Mouse (Mus musculus) cerebral cortex, adult 2 months (tissue): ENCODE measurements around the gene Galm.

Experiments used
- WGBS: fragments of 180-500 bp; shearing (Covaris S2); methylation state at CpG from one replicate; pipeline ENCODE4 v1.1.7; 2018; 5-methylcytosine and 5-hydroxymethylcytosine counted together

Galm gene

GRCm38 (mm10) chr17:80213998-80214397, 86.7 kb downstream of the Galm start:
- WGBS = 95% methylated on average over 4 of the region's 4 CpGs

- 72% methylated on average over 2 of the region's 2 CpGs for WGBS
Observed at GRCm38 (mm10) chr17:80220131-80220530, 92.9 kb downstream of the Galm start.

- 74% methylated on average over 9 of the region's 9 CpGs for WGBS
Observed at GRCm38 (mm10) chr17:80221202-80221601, 93.9 kb downstream of the Galm start.

- 63% methylated on average over 3 of the region's 3 CpGs for WGBS
Observed at GRCm38 (mm10) chr17:80221890-80222628, 94.8 kb downstream of the Galm start.

GRCm38 (mm10) chr17:80223829-80224228, 96.6 kb downstream of the Galm start:
- WGBS = under 1% methylated on average over 9 of the region's 9 CpGs

- WGBS = 1% methylated on average over 33 of the region's 33 CpGs
Observed at GRCm38 (mm10) chr17:80224326-80225116, 97.2 kb downstream of the Galm start, which contains the start of gene Gemin6. Gemin6 (plus strand) TSS chr17:80224441.

GRCm38 (mm10) chr17:80225142-80225541, 97.9 kb downstream of the Galm start:
- WGBS = 35% methylated on average over 5 of the region's 5 CpGs

- 62% methylated on average over 2 of the region's 2 CpGs for WGBS
Observed at GRCm38 (mm10) chr17:80229396-80229795, 102.1 kb downstream of the Galm start.

- 89% methylated on average over 5 of the region's 5 CpGs for WGBS
Observed at GRCm38 (mm10) chr17:80233844-80234243, 106.6 kb downstream of the Galm start.

- 62% methylated on average over 7 of the region's 7 CpGs for WGBS
Observed at GRCm38 (mm10) chr17:80234376-80234775, 107.1 kb downstream of the Galm start.
